Mouse (Mus musculus) MEL (cell line): ENCODE measurements around the gene Xpnpep3. TPM values are rescaled to one million over a fixed set of nuclear protein-coding genes. Genes with fewer than 3 reads are reported as not detected.

Experiments used
- DNase-seq: peaks from one replicate; pipeline ENCODE4 v3.0.0; 2011; ENCODE audit warnings: low read depth, low spot score
- H3K27ac ChIP-seq: 2 replicates; pipeline ENCODE4 v1.5.1; 2012; ENCODE audit warnings: low read depth, mild to moderate bottlenecking, control low read depth, low read length, moderate library complexity; ENCODE audit not compliant: control insufficient read depth
- H3K27me3 ChIP-seq, 2 experiments: fragments of 150-350 bp in 1 of 2; sonication (generic) in 1 of 2; 2 replicates each; pipeline ENCODE4 v1.6.1; 2012; ENCODE audit warnings: low read length in 2 of 2, mild to moderate bottlenecking in 2 of 2, improper control_type of control experiment in 1 of 2, moderate library complexity in 1 of 2; ENCODE audit not compliant: insufficient read depth in 2 of 2, control insufficient read depth in 1 of 2
- H3K36me3 ChIP-seq, 2 experiments: 2 replicates each; pipeline ENCODE4 v1.6.1; 2012 to 2014; ENCODE audit warnings: low read length in 2 of 2, improper control_type of control experiment in 1 of 2, inconsistent platforms in 1 of 2, mild to moderate bottlenecking in 1 of 2; ENCODE audit not compliant: insufficient read depth in 2 of 2, control insufficient read depth in 1 of 2
- H3K4me1 ChIP-seq, 2 experiments: fragments of 150-350 bp in 1 of 2; sonication (generic) in 1 of 2; 2 replicates each; pipeline ENCODE4 v1.6.1; 2012; ENCODE audit warnings: low read length in 2 of 2, improper control_type of control experiment in 1 of 2, mild to moderate bottlenecking in 1 of 2; ENCODE audit not compliant: insufficient read depth in 2 of 2, control insufficient read depth in 1 of 2
- H3K4me3 ChIP-seq, 2 experiments: fragments of 150-350 bp in 1 of 2; sonication (generic) in 1 of 2; 2 replicates each; pipeline ENCODE4 v1.5.1; 2012; ENCODE audit warnings: low read depth in 2 of 2, low read length in 2 of 2, mild to moderate bottlenecking in 2 of 2, moderate library complexity in 2 of 2, control low read depth in 1 of 2, improper control_type of control experiment in 1 of 2; ENCODE audit not compliant: control insufficient read depth in 1 of 2, insufficient read depth in 1 of 2
- H3K79me2 ChIP-seq: 2 replicates; pipeline ENCODE4 v1.6.1; 2012; ENCODE audit warnings: mild to moderate bottlenecking, low read length, moderate library complexity; ENCODE audit not compliant: control insufficient read depth, poor library complexity, insufficient read depth
- H3K9ac ChIP-seq: 2 replicates; pipeline ENCODE4 v1.6.1; 2012; ENCODE audit warnings: low read depth, mild to moderate bottlenecking, control low read depth, low read length, moderate library complexity; ENCODE audit not compliant: control insufficient read depth, poor library complexity, severe bottlenecking
- H3K9me3 ChIP-seq: fragments of 150-350 bp; sonication (generic); replicated peaks from 2 replicates; pipeline ENCODE4 v1.6.1; 2012; ENCODE audit warnings: mild to moderate bottlenecking, low read length, improper control_type of control experiment, moderate library complexity; ENCODE audit not compliant: insufficient read depth
- CHD1 ChIP-seq: IDR thresholded peaks from 2 replicates; pipeline ENCODE4 v1.6.1; 2012; ENCODE audit warnings: low read depth, mild to moderate bottlenecking, inconsistent platforms, low read length, improper control_type of control experiment
- ELF1 ChIP-seq: IDR thresholded peaks from 2 replicates; pipeline ENCODE4 v1.6.1; 2014; ENCODE audit warnings: low read depth, mild to moderate bottlenecking, inconsistent platforms, low read length, improper control_type of control experiment, moderate library complexity
- EP300 ChIP-seq, 2 experiments: IDR thresholded peaks; 2 replicates each; pipeline ENCODE4 v1.6.1; 2011; ENCODE audit warnings: improper control_type of control experiment in 2 of 2, low read length in 2 of 2, low read depth in 1 of 2, mild to moderate bottlenecking in 1 of 2
- ETS1 ChIP-seq: IDR thresholded peaks from 2 replicates; pipeline ENCODE4 v1.6.1; 2012; ENCODE audit warnings: low read depth, mild to moderate bottlenecking, inconsistent platforms, low read length, improper control_type of control experiment, moderate library complexity
- GATA1 ChIP-seq: IDR thresholded peaks from 2 replicates; pipeline ENCODE4 v1.6.1; 2011; ENCODE audit warnings: low read depth, low read length, improper control_type of control experiment
- KAT2A ChIP-seq: conservative IDR thresholded peaks from 2 replicates; pipeline ENCODE4 v1.6.1; 2012; ENCODE audit warnings: low read depth, low read length, improper control_type of control experiment, inconsistent platforms
- MEF2A ChIP-seq: IDR thresholded peaks from 2 replicates; pipeline ENCODE4 v1.6.1; 2014; ENCODE audit warnings: low read depth, mild to moderate bottlenecking, inconsistent platforms, low read length, improper control_type of control experiment; ENCODE audit not compliant: poor library complexity, insufficient replicate concordance, severe bottlenecking; ENCODE audit errors: extremely low read depth
- MXI1 ChIP-seq: IDR thresholded peaks from 2 replicates; pipeline ENCODE4 v1.6.1; 2011; ENCODE audit warnings: mild to moderate bottlenecking, low read depth, low read length, improper control_type of control experiment
- MYB ChIP-seq: IDR thresholded peaks from 2 replicates; pipeline ENCODE4 v1.6.1; 2011; ENCODE audit warnings: mild to moderate bottlenecking, low read depth, low read length, improper control_type of control experiment
- POLR2A ChIP-seq, 2 experiments: IDR thresholded peaks; 2 replicates each; pipeline ENCODE4 v1.6.1; 2011 to 2012; ENCODE audit warnings: low read length in 2 of 2, mild to moderate bottlenecking in 2 of 2, control low read depth in 1 of 2, improper control_type of control experiment in 1 of 2, low read depth in 1 of 2, moderate library complexity in 1 of 2; ENCODE audit not compliant: control insufficient read depth in 1 of 2, insufficient read depth in 1 of 2, poor library complexity in 1 of 2
- POLR2AphosphoS2 ChIP-seq: IDR thresholded peaks from 2 replicates; pipeline ENCODE4 v1.6.1; 2011; ENCODE audit warnings: low read length, improper control_type of control experiment
- POLR2AphosphoS5 ChIP-seq: IDR thresholded peaks from 2 replicates; pipeline ENCODE4 v1.6.1; 2012; ENCODE audit warnings: low read depth, borderline replicate concordance, mild to moderate bottlenecking, inconsistent platforms, low read length, moderate library complexity, mixed read lengths
- SIN3A ChIP-seq: IDR thresholded peaks from 2 replicates; pipeline ENCODE4 v1.6.1; 2012; ENCODE audit warnings: low read length, improper control_type of control experiment, inconsistent platforms
- SMC3 ChIP-seq: IDR thresholded peaks from 2 replicates; pipeline ENCODE4 v1.6.1; 2011; ENCODE audit warnings: low read depth, low read length, improper control_type of control experiment
- TAL1 ChIP-seq: IDR thresholded peaks from 2 replicates; pipeline ENCODE4 v1.6.1; 2012; ENCODE audit warnings: mild to moderate bottlenecking, inconsistent platforms, low read length, moderate library complexity, mixed read lengths
- TCF12 ChIP-seq: IDR thresholded peaks from 2 replicates; pipeline ENCODE4 v1.6.1; 2014; ENCODE audit warnings: low read depth, mild to moderate bottlenecking, inconsistent platforms, low read length, improper control_type of control experiment, moderate library complexity
- UBTF ChIP-seq: IDR thresholded peaks from 2 replicates; pipeline ENCODE4 v1.6.1; 2012; ENCODE audit warnings: low read depth, mild to moderate bottlenecking, inconsistent platforms, low read length, improper control_type of control experiment, moderate library complexity, borderline replicate concordance; ENCODE audit not compliant: insufficient read depth
- USF1 ChIP-seq: IDR thresholded peaks from 2 replicates; pipeline ENCODE4 v1.6.1; 2014; ENCODE audit warnings: low read depth, mild to moderate bottlenecking, inconsistent platforms, low read length, improper control_type of control experiment, moderate library complexity
- ZC3H11A ChIP-seq: IDR thresholded peaks from 2 replicates; pipeline ENCODE4 v1.6.1; 2012; ENCODE audit warnings: low read depth, mild to moderate bottlenecking, inconsistent platforms, low read length, improper control_type of control experiment
- ZKSCAN1 ChIP-seq: IDR thresholded peaks from 2 replicates; pipeline ENCODE4 v1.6.1; 2012; ENCODE audit warnings: low read depth, mild to moderate bottlenecking, inconsistent platforms, low read length, improper control_type of control experiment, moderate library complexity
- ZMIZ1 ChIP-seq: IDR thresholded peaks from 2 replicates; pipeline ENCODE4 v1.6.1; 2012; ENCODE audit warnings: low read depth, mild to moderate bottlenecking, inconsistent platforms, low read length, improper control_type of control experiment, moderate library complexity
- ZNF384 ChIP-seq: IDR thresholded peaks from 2 replicates; pipeline ENCODE4 v1.6.1; 2012; ENCODE audit warnings: low read depth, mild to moderate bottlenecking, inconsistent platforms, low read length, improper control_type of control experiment
- polyA plus RNA-seq, 2 experiments: library from polyadenylated mRNA; stranded (reverse) in 1 of 2; unstranded in 1 of 2; fragments of >175 nt in 1 of 2; fragments of >200 nt in 1 of 2; gene quantifications; 2 replicates each; pipeline versions ENCODE4 v1.2.1 to v1.2.4; 2012; ENCODE audit warnings: low replicate concordance in 2 of 2, low read depth in 1 of 2; ENCODE audit not compliant: insufficient read length in 2 of 2, insufficient read depth in 1 of 2, missing spikeins in 1 of 2
- total RNA-seq: library from RNA; depleted of rRNA; stranded (reverse); fragments of 300-350 nt; gene quantifications from 2 replicates; pipeline ENCODE4 v1.2.3, GENCODE M21; 2012

Gene Xpnpep3
- total and polyA plus RNA-seq, 3 experiments = 10.2 to 88.4 (median 13.1) TPM

- H3K4me1 ChIP-seq = peaks cover 4 to 15% of the 10 kb centered on the region in 2 experiments
- H3K9ac ChIP-seq = no peak overlapping the region
- 0 out of 2 replicates have a peak, but pooled peaks have one; percentile 22 for TF ChIP-seq SIN3A
- TF ChIP-seq TAL1 = peak; percentile 23; the same call in 1 of the 2 replicates
- no peak for TF ChIP-seq ZC3H11A
- peak; percentile 34; the same call in 1 of the 2 replicates for TF ChIP-seq TCF12
- no peak for TF ChIP-seq UBTF
- TF ChIP-seq SMC3 = no peak
- TF ChIP-seq MXI1 = no peak
- TF ChIP-seq EP300 (IDR thresholded peaks at IDR 0.05; ENCODE audit: low read depth in 1 of 2, low read length in 2 of 2) = no peak
- TF ChIP-seq ZNF384 = peak; percentile 79
- no peak for TF ChIP-seq USF1
- no peak for TF ChIP-seq POLR2A (IDR thresholded peaks at IDR 0.05; ENCODE audit: control insufficient read depth in 1 of 2, insufficient read depth in 1 of 2, low read depth in 1 of 2, low read length in 2 of 2, poor library complexity in 1 of 2)
- 0 out of 2 replicates have a peak, but pooled peaks have one; percentile 9 for TF ChIP-seq GATA1
- no peak for TF ChIP-seq ZMIZ1
- no peak for TF ChIP-seq ZKSCAN1
- no peak for TF ChIP-seq ETS1
- TF ChIP-seq POLR2AphosphoS2 = no peak
- no peak for TF ChIP-seq POLR2AphosphoS5
- no peak for TF ChIP-seq MEF2A
- no peaks in the 10 kb centered on the region for H3K79me2 ChIP-seq
- no peak overlapping the region for H3K4me3 ChIP-seq
- no peaks in the 10 kb centered on the region for H3K9me3 ChIP-seq
- H3K27ac ChIP-seq = no peak overlapping the region
- H3K36me3 ChIP-seq = no peaks in the 10 kb centered on the region; a peak in 2 of 4 replicates
- peak; percentile 55 for DNase-seq
- H3K27me3 ChIP-seq = no peaks in the 10 kb centered on the region
Observed at GRCm38 (mm10) chr15:81421454-81421853, 21.5 kb downstream of the Xpnpep3 start.

GRCm38 (mm10) chr15:81422156-81422681, 22.3 kb downstream of the Xpnpep3 start:
- H3K9me3 ChIP-seq = no peaks in the 10 kb centered on the region
- H3K4me1 ChIP-seq = peaks cover 4 to 12% of the 10 kb centered on the region in 2 experiments
- no peak overlapping the region for H3K4me3 ChIP-seq
- no peak overlapping the region for H3K9ac ChIP-seq
- H3K27me3 ChIP-seq = no peaks in the 10 kb centered on the region
- H3K27ac ChIP-seq = no peak overlapping the region
- H3K79me2 ChIP-seq = no peaks in the 10 kb centered on the region
- no peaks in the 10 kb centered on the region; a peak in 2 of 4 replicates for H3K36me3 ChIP-seq
- DNase-seq = no peak
- TF ChIP-seq ELF1 (no peak), MYB (no peak), CHD1 (no peak), KAT2A (no peak)
